Mouse (Mus musculus) embryonic fibroblast, embryonic 13.5 days (primary cell): ENCODE results near the gene Zfp428. TPM values are rescaled to one million over a fixed set of nuclear protein-coding genes. Genes with fewer than 3 reads are reported as not detected.

Source experiments
- H3K27ac ChIP-seq: 2 replicates; pipeline ENCODE4 v1.5.1; 2012; ENCODE audit warnings: low read length, control low read depth, inconsistent platforms; ENCODE audit not compliant: insufficient read depth
- H3K4me1 ChIP-seq: 2 replicates; pipeline ENCODE4 v1.6.1; 2011; ENCODE audit warnings: low read length; ENCODE audit not compliant: control insufficient read depth, insufficient read depth
- H3K4me3 ChIP-seq: 2 replicates; pipeline ENCODE4 v1.5.1; 2011; ENCODE audit warnings: mild to moderate bottlenecking, control low read depth, low read length; ENCODE audit not compliant: insufficient read depth
- CTCF ChIP-seq: IDR thresholded peaks from 2 replicates; pipeline ENCODE4 v1.5.1; 2011; ENCODE audit warnings: mild to moderate bottlenecking, control low read depth, low read length, moderate library complexity, borderline replicate concordance; ENCODE audit not compliant: insufficient read depth
- POLR2A ChIP-seq: IDR thresholded peaks from 2 replicates; pipeline ENCODE4 v1.6.1; 2011; ENCODE audit warnings: low read depth, mild to moderate bottlenecking, control low read depth, low read length, moderate library complexity
- polyA plus RNA-seq: library from polyadenylated mRNA; stranded (reverse); fragments of >200 nt; gene quantifications from 2 replicates; pipeline ENCODE4 v1.2.4, GENCODE M21; 2011; ENCODE audit warnings: low read depth; ENCODE audit not compliant: missing spikeins, insufficient read length

Gene Zfp428
- polyA plus RNA-seq, result 5.6 and 8.9 TPM in 2 replicates

DNA sequence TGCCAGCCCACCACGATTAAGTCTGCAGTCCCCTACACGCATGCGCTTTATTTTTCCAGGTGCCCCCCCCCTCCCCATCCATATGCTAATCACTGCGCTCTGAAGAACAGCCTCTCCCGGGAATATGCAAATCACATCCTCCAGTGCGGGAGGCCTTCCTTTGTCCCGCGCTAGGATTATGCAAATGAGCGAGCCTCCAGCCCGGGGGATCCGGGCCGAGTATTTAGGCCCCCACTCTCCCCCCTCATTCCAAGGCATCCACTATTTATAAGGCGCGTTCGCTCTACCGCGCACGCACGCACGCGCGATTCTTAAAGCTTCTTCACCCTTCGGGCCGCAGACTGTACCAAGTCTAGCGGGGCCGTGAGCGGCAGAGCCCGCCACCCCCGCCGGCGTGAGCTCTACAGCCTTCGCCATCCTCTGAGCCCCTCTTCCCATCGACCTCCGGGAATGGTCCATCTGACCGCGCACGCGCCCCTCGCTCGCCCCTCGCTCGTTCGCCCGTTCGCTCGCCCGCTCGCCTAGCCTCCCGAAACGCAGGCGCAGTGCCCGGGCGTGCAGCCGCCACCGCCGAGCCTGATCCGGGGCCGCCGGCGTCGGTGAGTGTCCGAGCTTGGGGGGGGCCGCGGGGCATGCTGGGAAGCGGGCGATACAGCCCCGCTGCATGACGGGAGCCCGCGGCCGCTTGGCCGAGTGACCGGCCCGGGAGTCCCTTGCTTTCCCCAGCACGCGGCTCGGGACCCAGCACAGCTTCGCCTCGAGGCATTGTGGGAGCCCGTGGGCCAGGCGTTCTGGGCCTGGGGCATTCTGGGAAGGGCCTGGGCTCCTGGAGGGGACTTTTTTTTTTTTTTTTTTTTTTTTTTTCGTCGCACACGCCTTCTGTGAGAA is at the start of gene Zfp428:
Zfp428 (plus strand) TSS at position 169 of the 888 bp plus-strand sequence.
- H3K4me1 ChIP-seq, result peaks cover 3% of the 10 kb centered on the region; the same call in 1 of the 2 replicates
- TF ChIP-seq CTCF (no peak), POLR2A (peak; percentile 70)
- peak within 1 kb of the TSS; percentile 68 for H3K4me3 ChIP-seq
- peak within 1 kb of the TSS; percentile 97 for H3K27ac ChIP-seq

DNA sequence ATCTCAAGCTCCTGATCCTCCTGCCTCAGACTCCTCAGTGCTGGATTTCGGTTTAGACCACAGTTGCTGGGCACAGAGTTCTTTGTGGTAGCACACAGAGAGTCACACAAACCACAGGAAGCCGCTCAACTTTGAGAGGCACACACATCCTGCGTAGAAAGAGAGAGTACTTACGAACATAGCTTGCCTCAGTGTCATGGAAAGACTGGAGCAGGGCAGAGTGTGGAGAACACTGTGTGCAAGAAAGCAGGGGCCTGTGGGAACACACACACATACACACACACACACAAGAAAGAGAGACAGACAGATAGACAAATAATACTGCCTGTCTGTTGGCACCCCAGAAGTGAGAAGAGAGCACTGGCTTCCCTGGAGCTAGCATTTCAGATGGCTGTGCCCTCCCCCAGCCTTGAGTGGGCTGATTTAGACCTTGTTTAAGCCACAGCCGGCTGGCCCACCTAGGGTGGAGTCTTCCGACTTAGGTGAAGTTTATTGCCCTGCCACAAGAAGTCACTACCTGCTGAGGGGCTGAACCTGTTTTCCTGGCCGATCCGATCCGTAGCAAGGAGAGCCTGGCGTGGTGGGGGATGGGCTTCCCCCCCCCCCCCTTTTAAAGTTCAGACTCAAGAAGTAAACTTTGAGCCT is 49.0 kb upstream of the Zfp428 start:
- H3K27ac ChIP-seq, result no peak overlapping the region
- TF ChIP-seq POLR2A (no peak), CTCF (no peak)
- H3K4me1 ChIP-seq, result peaks cover 15% of the 10 kb centered on the region
- H3K4me3 ChIP-seq, result no peak overlapping the region

DNA sequence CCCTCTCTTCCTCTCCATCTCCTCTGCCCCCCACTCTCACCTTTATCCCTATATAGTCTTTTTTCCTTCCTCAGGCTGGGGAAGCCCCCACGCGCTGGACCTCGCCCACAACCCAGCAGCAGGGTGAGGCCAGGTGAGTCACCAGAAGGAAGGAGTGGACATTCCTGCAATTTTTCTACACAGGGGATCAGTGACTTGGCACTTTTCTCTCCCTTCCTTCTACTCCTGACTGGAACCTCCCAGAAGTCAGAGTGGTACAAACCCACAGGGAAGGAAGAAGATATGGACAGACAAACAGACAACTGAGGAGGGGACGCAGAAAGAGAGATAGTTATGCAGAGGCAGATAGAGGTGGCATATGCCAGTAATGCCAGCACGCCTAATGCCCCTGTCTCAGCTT is 47.4 kb upstream of the Zfp428 start:
- peaks cover 15% of the 10 kb centered on the region for H3K4me1 ChIP-seq
- H3K27ac ChIP-seq, result peak overlapping the region; percentile 67
- TF ChIP-seq CTCF, result no peak
- TF ChIP-seq POLR2A, result no peak
- no peak overlapping the region for H3K4me3 ChIP-seq

DNA sequence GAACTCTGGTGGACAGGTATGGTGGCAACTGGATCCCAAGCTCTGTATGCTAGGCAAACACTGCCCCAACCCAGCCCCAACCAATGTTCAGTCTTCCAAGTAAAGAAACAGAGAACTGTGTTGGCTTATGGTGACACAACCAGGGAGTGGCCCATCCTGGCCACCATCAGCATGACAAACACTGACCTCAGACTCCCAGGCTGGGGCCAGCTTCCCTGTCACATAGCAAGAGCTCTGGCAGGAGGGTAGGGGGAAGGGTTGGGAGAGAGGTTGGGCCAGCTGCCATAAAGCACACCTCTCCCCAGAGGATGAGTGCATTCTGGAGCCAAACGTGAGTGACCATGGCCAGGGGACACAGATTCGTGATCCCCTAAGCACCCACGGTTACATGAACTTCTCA is 47.0 kb upstream of the Zfp428 start:
- peak overlapping the region; percentile 67 for H3K27ac ChIP-seq
- H3K4me1 ChIP-seq, result peaks cover 15% of the 10 kb centered on the region
- TF ChIP-seq POLR2A (no peak), CTCF (no peak)
- no peak overlapping the region for H3K4me3 ChIP-seq

DNA sequence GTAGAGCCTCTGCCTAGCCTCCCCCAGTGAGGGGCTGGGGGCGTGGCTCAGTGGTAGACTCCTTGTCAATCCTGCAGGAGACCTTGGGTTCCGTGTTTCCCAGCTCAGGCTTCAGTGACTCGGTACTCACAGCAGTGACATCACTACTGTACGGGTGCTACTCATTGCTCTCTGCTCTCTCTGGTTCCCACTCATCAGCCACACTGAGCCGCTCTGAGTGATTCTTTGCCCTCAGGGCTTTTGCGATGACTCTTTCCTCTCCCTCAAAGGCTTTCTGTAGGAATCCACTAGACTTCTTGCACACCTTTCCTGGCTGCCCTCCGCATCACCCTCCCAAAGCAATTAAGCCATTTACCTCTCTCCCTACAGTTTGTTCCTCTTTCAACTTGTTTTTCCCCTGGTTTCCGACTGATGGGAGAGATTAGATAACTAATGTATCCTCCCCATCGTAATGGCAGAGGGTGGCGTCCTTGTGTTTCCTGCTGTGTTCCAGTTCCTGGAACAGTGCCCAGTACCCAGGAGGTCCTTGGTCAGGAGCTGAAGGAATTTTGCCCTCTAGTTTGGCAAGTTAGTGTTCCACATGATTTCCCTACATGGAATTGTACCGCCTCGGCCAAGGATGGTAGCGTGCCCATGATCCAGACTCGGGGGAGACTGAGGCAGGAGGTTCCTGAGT is 45.3 kb upstream of the Zfp428 start:
- Histone ChIP-seq H3K4me1 (peaks cover 15% of the 10 kb centered on the region), H3K4me3 (no peak overlapping the region), H3K27ac (peak overlapping the region; percentile 77)
- TF ChIP-seq POLR2A, result no peak
- no peak for TF ChIP-seq CTCF

DNA sequence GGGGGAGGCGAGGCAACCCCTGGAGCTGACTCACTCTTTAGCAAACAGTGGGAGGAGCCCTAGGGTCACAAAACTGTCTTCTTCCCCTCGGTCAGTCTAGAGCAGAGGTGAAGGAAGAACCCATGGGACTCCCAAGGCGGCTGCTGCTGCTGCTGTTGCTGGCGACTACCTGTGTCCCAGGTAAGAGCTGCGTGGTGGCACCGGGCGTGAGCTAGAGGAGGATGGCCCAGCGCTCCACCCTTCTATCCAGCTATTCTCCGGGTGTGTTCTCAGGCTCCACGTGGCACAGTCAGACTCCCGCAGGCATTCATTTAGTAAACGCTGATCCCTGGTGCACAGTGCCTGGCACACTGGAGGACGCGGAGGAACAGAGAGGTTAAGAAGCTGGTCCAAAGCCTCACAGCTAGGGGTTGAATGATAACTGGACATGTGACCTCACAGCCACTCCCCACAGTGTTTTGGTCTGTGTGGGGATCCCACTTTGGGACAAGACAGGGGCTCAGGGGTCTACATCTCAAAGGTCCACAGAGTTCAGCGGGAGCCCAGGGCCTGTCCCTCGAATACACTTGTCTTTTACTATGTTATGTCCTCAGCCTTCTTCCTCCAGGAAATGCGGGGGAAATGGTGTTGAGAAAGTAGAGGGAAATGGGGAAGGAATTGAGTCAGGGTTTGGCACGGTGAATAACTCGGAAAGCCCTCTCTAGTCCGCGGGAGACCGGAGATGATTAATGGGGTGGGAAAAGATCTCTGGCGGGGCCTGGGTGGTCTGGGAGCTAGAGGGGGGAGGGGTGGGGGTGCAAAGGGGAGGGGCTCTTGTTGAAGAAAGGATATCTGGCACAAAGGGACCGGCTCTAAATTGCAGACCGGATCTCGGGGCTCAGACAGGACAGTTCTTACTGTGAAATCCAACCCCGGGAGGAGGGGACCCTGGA is 44.2 kb upstream of the Zfp428 start, which contains the start of gene Plaur:
Plaur (plus strand) TSS at position 97 of the 932 bp plus-strand sequence.
- TF ChIP-seq CTCF (no peak), POLR2A (peak; percentile 68)
- peak within 1 kb of the TSS; percentile 77 for H3K27ac ChIP-seq
- H3K4me1 ChIP-seq, result peaks cover 13% of the 10 kb centered on the region
- peak within 1 kb of the TSS; percentile 61 for H3K4me3 ChIP-seq

DNA sequence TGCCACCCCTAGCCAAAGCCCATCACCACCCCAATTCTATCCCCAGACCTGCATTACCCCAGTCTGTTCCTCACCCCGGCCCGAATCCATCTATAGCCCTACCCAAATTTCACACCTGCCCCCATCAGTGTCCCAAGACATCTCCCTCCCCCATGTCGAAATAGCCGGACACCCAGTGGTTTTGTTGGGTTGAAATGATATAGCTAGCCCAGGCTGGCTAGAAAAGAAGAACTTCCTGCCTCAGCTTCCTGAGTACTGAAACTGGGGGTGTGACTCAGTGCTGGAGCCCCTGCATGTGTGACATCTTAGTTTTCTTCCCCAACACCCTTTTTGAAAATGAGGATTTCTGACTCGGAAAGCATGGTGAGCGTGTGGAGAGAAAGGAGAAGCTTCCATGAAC is 40.0 kb upstream of the Zfp428 start:
- no peak for TF ChIP-seq POLR2A
- TF ChIP-seq CTCF, result no peak
- Histone ChIP-seq H3K4me1 (no peaks in the 10 kb centered on the region), H3K4me3 (no peak overlapping the region), H3K27ac (no peak overlapping the region)

DNA sequence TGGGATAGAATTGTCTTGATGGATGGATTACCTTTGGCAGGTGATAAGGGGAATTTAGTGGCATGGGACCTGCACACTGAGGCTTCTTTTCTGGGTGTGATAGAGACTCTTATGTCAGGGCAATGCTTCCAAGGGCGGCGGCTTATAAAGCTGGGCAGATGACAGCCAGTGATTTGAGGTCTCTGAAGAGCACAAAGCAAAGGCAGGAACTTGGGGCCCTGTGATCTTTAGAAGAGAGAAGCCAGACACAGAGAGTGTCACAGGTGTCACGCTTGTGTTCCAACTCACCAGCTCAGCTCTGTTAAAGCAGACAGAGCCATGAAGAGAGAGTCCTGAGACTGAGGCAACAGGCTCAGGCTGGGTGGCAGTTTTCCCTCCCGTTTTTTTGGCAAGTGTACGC is 38.9 kb upstream of the Zfp428 start:
- H3K4me3 ChIP-seq, result no peak overlapping the region
- H3K27ac ChIP-seq, result no peak overlapping the region
- no peaks in the 10 kb centered on the region for H3K4me1 ChIP-seq
- TF ChIP-seq POLR2A (no peak), CTCF (no peak)

DNA sequence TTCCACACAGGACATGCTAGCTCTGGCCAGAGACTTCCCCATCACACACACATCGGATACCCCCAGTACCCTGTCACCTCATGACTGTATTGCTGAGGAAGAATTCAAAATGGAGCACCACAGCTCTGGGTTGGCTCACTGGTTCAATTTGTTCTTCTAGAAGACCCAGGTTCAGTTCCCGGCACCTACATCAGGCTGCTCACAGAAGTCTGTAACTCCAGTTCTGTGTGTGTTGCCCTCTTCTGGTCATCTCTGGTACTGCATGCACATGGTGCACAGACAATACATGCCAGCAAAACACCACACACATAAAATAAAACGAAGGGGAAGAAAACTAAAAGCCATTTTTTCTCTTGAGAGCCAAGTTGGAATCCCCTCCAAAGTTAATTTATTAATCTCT is 37.7 kb upstream of the Zfp428 start:
- Histone ChIP-seq H3K4me1 (no peaks in the 10 kb centered on the region), H3K4me3 (no peak overlapping the region), H3K27ac (no peak overlapping the region)
- TF ChIP-seq POLR2A (no peak), CTCF (no peak)
